Mouse (Mus musculus): Measurements from ENCODE around the gene Polr1b. TPM values are rescaled to one million over a fixed set of nuclear protein-coding genes. Genes with fewer than 3 reads are reported as not detected.

Gene Polr1b
- polyA plus RNA-seq, 1 experiment from 2014 or later, result 17.4 TPM

DNA sequence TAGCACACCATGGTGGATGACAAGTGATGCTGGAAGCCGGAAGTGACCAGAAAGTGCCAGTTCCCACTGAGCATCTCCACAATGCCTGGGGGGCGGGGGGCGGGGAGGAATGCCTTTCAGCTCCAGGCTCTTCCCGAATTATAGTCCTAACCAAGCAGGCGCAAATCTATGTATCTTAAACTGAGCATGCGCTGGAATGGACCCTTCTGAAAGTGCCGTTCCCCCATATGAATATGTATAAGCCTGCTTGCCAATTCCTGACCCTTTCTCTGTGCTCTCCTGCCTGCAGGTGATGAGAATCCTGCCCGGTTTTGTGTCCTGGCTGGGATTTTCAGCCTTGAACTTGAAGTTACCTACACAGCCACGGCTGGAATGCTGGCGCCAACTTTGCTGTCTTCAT lies 72.6 kb downstream of the Polr1b start:
- Histone ChIP-seq H3K4me3 (replicated peaks; ENCODE audit: low read depth, low read length) (no peak overlapping the region), H3K4me1 (replicated peaks; ENCODE audit: insufficient read depth, low read length) (no peaks in the 10 kb centered on the region), H3K4me2 (ENCODE audit: low read length) (no peak overlapping the region), H3K9me3 (replicated peaks; ENCODE audit: low read length) (no peaks in the 10 kb centered on the region), H3K27me3 (ENCODE audit: insufficient read depth, low read length) (no peaks in the 10 kb centered on the region), H3K36me3 (ENCODE audit: insufficient read depth, low read length) (no peaks in the 10 kb centered on the region), H3K27ac (no peak overlapping the region), H3K9ac (ENCODE audit: low read depth, low read length) (no peak overlapping the region)
- no peak for ATAC-seq (replicated peaks; ENCODE audit: low FRiP score, low read depth)
- no peak for TF ChIP-seq CTCF (IDR thresholded peaks at IDR 0.05; ENCODE audit: low read depth)
- DNase-seq (ENCODE audit: low spot score), result no peak
- 58% methylated on average over 10 of the region's 10 CpGs for WGBS

- Histone ChIP-seq H3K36me3 (ENCODE audit: insufficient read depth, low read length) (no peaks in the 10 kb centered on the region), H3K9me3 (replicated peaks; ENCODE audit: low read length) (no peaks in the 10 kb centered on the region), H3K27me3 (ENCODE audit: insufficient read depth, low read length) (no peaks in the 10 kb centered on the region), H3K9ac (ENCODE audit: low read depth, low read length) (no peak overlapping the region), H3K27ac (no peak overlapping the region), H3K4me1 (replicated peaks; ENCODE audit: insufficient read depth, low read length) (no peaks in the 10 kb centered on the region), H3K4me3 (replicated peaks; ENCODE audit: low read depth, low read length) (no peak overlapping the region), H3K4me2 (ENCODE audit: low read length) (no peak overlapping the region)
- peak; percentile 75 for DNase-seq (ENCODE audit: low spot score)
- 0 out of 2 replicates have a peak, but pooled peaks have one; percentile 52 for ATAC-seq (replicated peaks; ENCODE audit: low FRiP score, low read depth)
- WGBS, result 36% methylated on average over 7 of the region's 7 CpGs
- TF ChIP-seq CTCF (IDR thresholded peaks at IDR 0.05; ENCODE audit: low read depth), result peak; percentile 84
Observed at GRCm38 (mm10) chr2:129174474-129174873, 73.7 kb downstream of the Polr1b start.

- Histone ChIP-seq H3K9me3 (replicated peaks; ENCODE audit: low read length) (no peaks in the 10 kb centered on the region), H3K27me3 (ENCODE audit: insufficient read depth, low read length) (no peaks in the 10 kb centered on the region), H3K4me1 (replicated peaks; ENCODE audit: insufficient read depth, low read length) (no peaks in the 10 kb centered on the region), H3K9ac (ENCODE audit: low read depth, low read length) (no peak overlapping the region), H3K4me2 (ENCODE audit: low read length) (no peak overlapping the region), H3K36me3 (ENCODE audit: insufficient read depth, low read length) (no peaks in the 10 kb centered on the region), H3K27ac (no peak overlapping the region), H3K4me3 (replicated peaks; ENCODE audit: low read depth, low read length) (no peak overlapping the region)
- no peak for TF ChIP-seq CTCF (IDR thresholded peaks at IDR 0.05; ENCODE audit: low read depth)
- no peak for ATAC-seq (replicated peaks; ENCODE audit: low FRiP score, low read depth)
- WGBS, result 42% methylated on average over 2 of the region's 2 CpGs
- DNase-seq (ENCODE audit: low spot score), result peak; percentile 31
Observed at GRCm38 (mm10) chr2:129175636-129176035, 74.8 kb downstream of the Polr1b start.

Other genes starting within 250 kb of the Polr1b start
- 7.9 and 8.0 TPM in 2 replicates for gene Fbln7, start 238.0 kb upstream of the Polr1b start, polyA plus RNA-seq (2015; fragmentation: Nextera tagmentation; extraction: Ambion mirVana)
- 9.1 and 9.4 TPM in 2 replicates for gene Zc3h8, start 156.9 kb upstream of the Polr1b start, polyA plus RNA-seq (2015; fragmentation: Nextera tagmentation; extraction: Ambion mirVana)
- 3.1 and 4.9 TPM in 2 replicates for gene Zc3h6, start 133.6 kb upstream of the Polr1b start, polyA plus RNA-seq (2015; fragmentation: Nextera tagmentation; extraction: Ambion mirVana)
- gene Gm10762, start 133.3 kb upstream of the Polr1b start, polyA plus RNA-seq (2015; fragmentation: Nextera tagmentation; extraction: Ambion mirVana), result 19.8 and 26.5 TPM in 2 replicates
- 0.05 and 0.11 TPM in 2 replicates for gene Vinac1, start 52.8 kb upstream of the Polr1b start, polyA plus RNA-seq (2015; fragmentation: Nextera tagmentation; extraction: Ambion mirVana)
- gene Ttl, start 35.1 kb upstream of the Polr1b start, polyA plus RNA-seq (2015; fragmentation: Nextera tagmentation; extraction: Ambion mirVana), result 9.7 and 10.0 TPM in 2 replicates
- 24.9 and 26.8 TPM in 2 replicates for gene Chchd5, start 28.7 kb downstream of the Polr1b start, polyA plus RNA-seq (2015; fragmentation: Nextera tagmentation; extraction: Ambion mirVana)
- gene Slc20a1, start 97.8 kb downstream of the Polr1b start, polyA plus RNA-seq (2015; fragmentation: Nextera tagmentation; extraction: Ambion mirVana), result 12.4 and 15.2 TPM in 2 replicates
- 22.8 and 22.9 TPM in 2 replicates for gene Ckap2l, start 196.2 kb downstream of the Polr1b start, polyA plus RNA-seq (2015; fragmentation: Nextera tagmentation; extraction: Ambion mirVana)
- not detected in 2 replicates for gene Il1a, start 209.0 kb downstream of the Polr1b start, polyA plus RNA-seq (2015; fragmentation: Nextera tagmentation; extraction: Ambion mirVana)

Data from kidney, postnatal 0 days (tissue).